Mouse (Mus musculus) testis, adult 2 months (tissue): ENCODE data around the gene Kirrel2. TPM values are rescaled to one million over a fixed set of nuclear protein-coding genes. Genes with fewer than 3 reads are reported as not detected.

ENCODE experiments used
- H3K27ac ChIP-seq: fragments of 200-500 bp; 2 replicates; pipeline ENCODE4 v1.5.1; 2012; ENCODE audit warnings: low read depth, low read length; ENCODE audit not compliant: control insufficient read depth, insufficient read depth
- H3K27me3 ChIP-seq: fragments of 200-500 bp; 2 replicates; pipeline ENCODE4 v1.6.1; 2012; ENCODE audit warnings: mild to moderate bottlenecking, low read length, moderate library complexity; ENCODE audit not compliant: control insufficient read depth, insufficient read depth
- H3K36me3 ChIP-seq: fragments of 200-500 bp; 2 replicates; pipeline ENCODE4 v1.6.1; 2012; ENCODE audit warnings: mild to moderate bottlenecking, low read length; ENCODE audit not compliant: control insufficient read depth, insufficient read depth
- H3K4me1 ChIP-seq: fragments of 200-500 bp; 2 replicates; pipeline ENCODE4 v1.6.1; 2012; ENCODE audit warnings: low read length; ENCODE audit not compliant: control insufficient read depth, insufficient read depth
- H3K4me3 ChIP-seq: fragments of 200-500 bp; 2 replicates; pipeline ENCODE4 v1.5.1; 2012; ENCODE audit warnings: low read depth, mild to moderate bottlenecking, low read length, moderate library complexity, mixed read lengths; ENCODE audit not compliant: control insufficient read depth
- CTCF ChIP-seq: fragments of 200-500 bp; IDR thresholded peaks from 2 replicates; pipeline ENCODE4 v1.5.1; 2012; ENCODE audit warnings: low read depth, mild to moderate bottlenecking, inconsistent platforms, low read length, moderate library complexity; ENCODE audit not compliant: control insufficient read depth, insufficient read depth, insufficient replicate concordance
- POLR2A ChIP-seq: fragments of 200-500 bp; IDR thresholded peaks from 2 replicates; pipeline ENCODE4 v1.6.1; 2012; ENCODE audit warnings: low read depth, mild to moderate bottlenecking, inconsistent platforms, low read length, moderate library complexity; ENCODE audit not compliant: control insufficient read depth
- polyA plus RNA-seq: library from polyadenylated mRNA; depleted of rRNA; stranded (reverse); fragments of >200 nt; gene quantifications from 2 replicates; pipeline ENCODE4 v1.2.3, GENCODE M21; 2012

The Kirrel2 gene
- polyA plus RNA-seq, 1 experiment: 0.31 TPM

DNA sequence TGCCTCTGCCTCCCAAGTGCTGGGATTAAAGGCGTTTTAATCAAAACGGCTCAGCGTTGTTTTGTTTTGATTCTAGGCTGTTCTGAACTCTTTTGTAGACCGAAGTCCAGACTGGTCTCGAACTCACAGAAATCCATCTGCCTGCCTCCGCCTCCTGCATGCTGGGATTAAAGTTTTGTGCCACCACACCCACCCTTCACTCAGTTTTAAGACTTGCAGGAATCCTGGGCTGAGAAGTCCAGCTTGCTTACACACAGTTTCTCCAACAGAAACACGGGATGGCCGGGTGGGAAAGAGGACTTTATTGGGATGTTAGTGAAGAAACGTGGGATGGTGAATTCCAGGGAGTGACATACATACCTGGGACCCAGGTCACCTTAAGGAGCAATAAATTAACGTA lies 22.8 kb downstream of the Kirrel2 start:
- H3K4me1 ChIP-seq: peaks cover 6% of the 10 kb centered on the region; the same call in 1 of the 2 replicates
- H3K27ac ChIP-seq: no peak overlapping the region
- TF ChIP-seq CTCF (no peak), POLR2A (no peak)
- H3K27me3 ChIP-seq: no peaks in the 10 kb centered on the region
- H3K4me3 ChIP-seq: no peak overlapping the region
- no peaks in the 10 kb centered on the region for H3K36me3 ChIP-seq

- no peak overlapping the region for H3K27ac ChIP-seq
- no peak overlapping the region for H3K4me3 ChIP-seq
- H3K27me3 ChIP-seq: no peaks in the 10 kb centered on the region
- TF ChIP-seq CTCF (no peak), POLR2A (no peak)
- H3K4me1 ChIP-seq: peaks cover 6% of the 10 kb centered on the region; the same call in 1 of the 2 replicates
- no peaks in the 10 kb centered on the region for H3K36me3 ChIP-seq
These were observed 23.3 kb downstream of the Kirrel2 start for GRCm38 (mm10) chr7:30434238-30434637.

DNA sequence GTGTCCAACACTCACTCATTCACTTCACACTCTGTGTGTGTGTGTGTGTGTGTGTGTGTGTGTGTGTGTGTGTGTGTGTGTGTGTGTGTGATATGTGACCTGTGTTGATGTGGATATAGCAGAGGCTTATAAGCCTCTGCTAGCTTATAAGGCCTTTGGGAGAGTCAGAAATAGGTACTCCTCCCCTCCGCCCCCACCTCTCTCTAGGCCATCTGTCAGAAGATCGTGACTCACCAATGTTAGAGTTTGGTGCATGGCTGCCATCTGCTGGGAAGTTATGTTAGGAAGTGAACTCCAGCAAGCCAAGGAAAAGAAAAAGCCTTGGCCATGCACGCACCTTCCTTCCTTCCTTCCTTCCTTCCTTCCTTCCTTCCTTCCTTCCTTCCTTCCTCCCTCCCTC lies 25.7 kb downstream of the Kirrel2 start:
- Histone ChIP-seq H3K4me3 (no peak overlapping the region), H3K27ac (no peak overlapping the region), H3K27me3 (no peaks in the 10 kb centered on the region), H3K4me1 (peaks cover 5% of the 10 kb centered on the region; the same call in 1 of the 2 replicates), H3K36me3 (no peaks in the 10 kb centered on the region)
- TF ChIP-seq CTCF (no peak), POLR2A (no peak)

DNA sequence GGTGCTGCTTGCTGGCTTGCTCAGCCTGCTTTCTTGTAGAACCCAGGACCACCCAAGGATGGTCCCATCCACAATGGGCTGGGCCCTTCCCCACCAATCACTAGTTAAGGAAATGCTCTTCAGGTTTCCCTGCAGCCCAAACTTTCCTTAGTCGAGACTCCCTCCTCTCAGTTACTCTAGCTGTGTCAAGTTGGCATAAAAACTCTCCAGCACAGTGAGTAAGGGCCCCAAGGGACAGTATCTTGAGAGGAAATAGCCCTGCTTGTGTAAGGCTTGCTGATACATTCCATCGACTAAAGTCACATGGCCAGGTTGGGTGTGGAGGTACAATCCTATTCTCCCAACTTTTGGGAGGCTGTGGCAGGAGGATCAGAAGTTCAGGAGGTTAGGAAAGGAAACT lies 27.3 kb downstream of the Kirrel2 start:
- Histone ChIP-seq H3K27ac (no peak overlapping the region), H3K4me3 (no peak overlapping the region), H3K4me1 (peaks cover 2% of the 10 kb centered on the region; the same call in 1 of the 2 replicates), H3K36me3 (no peaks in the 10 kb centered on the region), H3K27me3 (no peaks in the 10 kb centered on the region)
- TF ChIP-seq CTCF: no peak
- TF ChIP-seq POLR2A: no peak

- TF ChIP-seq POLR2A (no peak), CTCF (no peak)
These were observed 28.2 kb downstream of the Kirrel2 start for GRCm38 (mm10) chr7:30429327-30429726.

DNA sequence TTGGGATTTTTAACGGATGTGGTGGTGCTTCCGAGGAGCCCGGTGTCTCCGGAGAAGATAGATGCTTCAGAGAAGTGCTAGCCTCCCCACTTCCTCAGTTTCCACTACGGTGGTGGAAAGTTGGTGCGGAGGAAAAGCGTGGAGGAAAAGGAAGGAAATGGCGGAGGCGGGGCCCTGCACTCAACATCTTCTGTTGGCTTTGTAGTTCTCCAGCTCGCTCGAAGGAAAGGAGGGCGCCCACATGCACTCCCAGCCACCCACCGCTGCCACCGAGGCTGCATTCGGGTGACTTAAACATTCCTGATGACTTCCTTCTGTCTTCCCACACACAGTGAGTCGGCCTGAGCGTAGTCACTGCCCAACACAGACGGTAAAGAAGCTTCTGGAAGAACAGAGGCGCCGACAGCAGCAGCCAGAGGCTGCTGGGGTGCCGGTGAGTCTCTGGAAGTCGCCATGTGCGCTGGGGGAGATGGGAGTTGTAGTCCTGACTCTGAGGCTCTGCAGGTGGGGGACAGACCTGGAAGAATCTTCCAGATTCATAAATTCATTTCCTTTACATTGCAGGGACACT lies 34.3 kb downstream of the Kirrel2 start:
- H3K4me1 ChIP-seq: peaks cover 17% of the 10 kb centered on the region
- H3K27me3 ChIP-seq: no peaks in the 10 kb centered on the region
- no peak overlapping the region for H3K27ac ChIP-seq
- no peak for TF ChIP-seq POLR2A
- TF ChIP-seq CTCF: no peak
- H3K36me3 ChIP-seq: no peaks in the 10 kb centered on the region
- H3K4me3 ChIP-seq: no peak overlapping the region

More at GRCm38 (mm10) chr7:30429327-30429726, 28.2 kb downstream of the Kirrel2 start:
- H3K27ac ChIP-seq: no peak overlapping the region
- no peak overlapping the region for H3K4me3 ChIP-seq
- H3K4me1 ChIP-seq: no peaks in the 10 kb centered on the region
- no peaks in the 10 kb centered on the region for H3K36me3 ChIP-seq
- H3K27me3 ChIP-seq: no peaks in the 10 kb centered on the region

- no peaks in the 10 kb centered on the region for H3K36me3 ChIP-seq
- TF ChIP-seq CTCF: no peak
- TF ChIP-seq POLR2A: no peak
- no peak overlapping the region for H3K27ac ChIP-seq
- peaks cover 19% of the 10 kb centered on the region for H3K4me1 ChIP-seq
- H3K27me3 ChIP-seq: no peaks in the 10 kb centered on the region
- H3K4me3 ChIP-seq: peak overlapping the region; percentile 38
These were observed 34.9 kb downstream of the Kirrel2 start for GRCm38 (mm10) chr7:30422560-30422959.

DNA sequence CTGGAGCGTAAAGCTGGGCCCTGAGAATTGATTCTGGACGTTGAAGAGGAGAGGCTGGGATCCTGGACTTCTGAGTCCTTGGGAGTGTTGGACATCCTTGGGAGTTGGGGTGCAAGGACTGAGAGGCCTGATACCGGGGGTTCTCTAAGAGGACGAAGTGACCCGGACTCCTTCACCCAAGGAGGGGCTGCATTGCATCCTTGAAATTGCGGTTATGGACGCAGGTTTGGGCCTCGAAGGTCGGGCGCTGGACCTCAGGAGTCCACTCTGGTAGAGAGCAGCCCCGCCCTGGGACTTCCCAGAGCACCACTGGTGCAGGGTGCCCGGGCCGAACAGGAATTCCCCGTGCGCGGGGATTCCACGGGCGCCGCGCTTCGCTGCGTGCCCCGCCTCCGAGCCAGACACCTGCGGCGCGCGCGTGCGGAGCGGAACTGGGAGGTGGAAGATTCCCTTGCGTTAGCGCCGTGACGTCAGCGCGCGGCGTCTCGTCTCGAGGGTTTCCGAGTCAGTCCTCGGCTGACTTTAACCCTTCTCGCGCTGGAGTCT lies 35.5 kb downstream of the Kirrel2 start:
- H3K4me1 ChIP-seq: peaks cover 19% of the 10 kb centered on the region
- no peaks in the 10 kb centered on the region for H3K36me3 ChIP-seq
- TF ChIP-seq POLR2A: no peak
- no peak for TF ChIP-seq CTCF
- 0 out of 2 replicates have a peak overlapping the region, but pooled peaks have one; percentile 33 for H3K27ac ChIP-seq
- H3K4me3 ChIP-seq: peak overlapping the region; percentile 38
- no peaks in the 10 kb centered on the region for H3K27me3 ChIP-seq
